Mouse (Mus musculus): ENCODE data around the gene Msl1.

The Msl1 gene

DNA sequence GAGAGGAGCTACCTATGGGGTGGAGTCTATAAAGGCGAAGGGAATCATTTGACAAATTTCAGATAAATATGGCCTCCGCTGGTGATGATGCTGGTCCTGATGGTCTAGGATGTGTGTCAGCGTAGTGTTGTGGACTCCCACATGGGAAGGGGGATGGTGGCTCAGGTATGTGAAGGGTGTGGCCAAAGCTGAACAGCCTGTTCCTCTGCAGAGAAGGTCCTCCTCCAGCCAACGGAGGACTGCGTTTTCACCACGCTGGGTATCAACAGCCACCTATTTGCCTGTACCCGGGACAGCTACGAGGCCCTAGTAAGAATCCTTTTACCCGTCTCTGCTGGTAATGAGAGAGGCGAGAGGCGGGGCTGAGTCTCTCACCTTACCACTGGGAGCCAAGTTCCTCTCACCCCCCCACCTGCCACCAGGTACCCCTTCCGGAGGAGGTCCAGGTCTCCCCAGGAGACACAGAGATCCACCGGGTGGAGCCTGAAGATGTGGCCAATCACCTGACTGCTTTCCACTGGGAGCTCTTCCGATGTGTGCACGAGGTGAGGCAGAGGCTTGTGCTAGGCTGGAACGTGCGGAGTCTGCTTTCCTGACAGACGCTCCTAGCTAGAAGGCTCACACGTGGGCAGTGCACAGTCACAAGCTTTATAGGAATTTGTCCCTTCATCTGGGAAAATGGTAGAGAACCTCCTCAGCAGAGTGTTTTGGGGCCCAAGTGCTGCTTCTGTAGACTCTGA lies 51.7 kb downstream of the Msl1 start:
- DNase-seq: no peak

DNA sequence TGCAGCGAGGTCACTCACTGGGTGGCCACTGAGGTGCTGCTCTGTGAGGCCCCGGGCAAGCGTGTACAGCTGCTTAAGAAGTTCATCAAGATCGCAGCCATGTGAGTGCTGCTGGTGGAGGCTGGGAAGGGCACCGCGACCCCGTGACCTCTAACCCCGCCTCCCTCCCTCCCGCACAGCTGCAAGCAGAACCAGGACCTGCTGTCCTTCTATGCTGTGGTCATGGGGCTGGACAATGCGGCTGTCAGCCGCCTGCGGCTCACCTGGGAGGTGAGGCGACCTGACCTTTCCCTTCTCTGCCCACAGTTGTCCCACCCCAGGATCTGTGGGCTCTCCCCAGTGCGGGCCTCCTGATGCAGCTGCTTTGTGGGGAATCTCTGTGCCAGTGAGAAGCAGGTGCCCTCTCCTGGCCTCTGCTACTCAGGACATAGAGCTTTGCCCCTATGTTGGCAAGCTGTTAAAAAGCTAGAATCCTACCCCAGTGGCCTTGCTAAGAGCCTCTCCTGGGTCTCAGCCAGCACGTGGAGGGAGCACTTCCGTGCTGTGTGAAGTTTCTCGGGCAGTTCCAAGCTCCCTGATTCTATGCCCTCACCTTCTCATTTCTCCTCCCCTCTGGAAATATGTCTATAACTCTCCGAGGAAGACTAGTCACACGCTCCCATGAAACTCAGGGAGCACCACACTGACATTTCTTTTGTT lies 54.0 kb downstream of the Msl1 start:
- DNase-seq: no peak

DNA sequence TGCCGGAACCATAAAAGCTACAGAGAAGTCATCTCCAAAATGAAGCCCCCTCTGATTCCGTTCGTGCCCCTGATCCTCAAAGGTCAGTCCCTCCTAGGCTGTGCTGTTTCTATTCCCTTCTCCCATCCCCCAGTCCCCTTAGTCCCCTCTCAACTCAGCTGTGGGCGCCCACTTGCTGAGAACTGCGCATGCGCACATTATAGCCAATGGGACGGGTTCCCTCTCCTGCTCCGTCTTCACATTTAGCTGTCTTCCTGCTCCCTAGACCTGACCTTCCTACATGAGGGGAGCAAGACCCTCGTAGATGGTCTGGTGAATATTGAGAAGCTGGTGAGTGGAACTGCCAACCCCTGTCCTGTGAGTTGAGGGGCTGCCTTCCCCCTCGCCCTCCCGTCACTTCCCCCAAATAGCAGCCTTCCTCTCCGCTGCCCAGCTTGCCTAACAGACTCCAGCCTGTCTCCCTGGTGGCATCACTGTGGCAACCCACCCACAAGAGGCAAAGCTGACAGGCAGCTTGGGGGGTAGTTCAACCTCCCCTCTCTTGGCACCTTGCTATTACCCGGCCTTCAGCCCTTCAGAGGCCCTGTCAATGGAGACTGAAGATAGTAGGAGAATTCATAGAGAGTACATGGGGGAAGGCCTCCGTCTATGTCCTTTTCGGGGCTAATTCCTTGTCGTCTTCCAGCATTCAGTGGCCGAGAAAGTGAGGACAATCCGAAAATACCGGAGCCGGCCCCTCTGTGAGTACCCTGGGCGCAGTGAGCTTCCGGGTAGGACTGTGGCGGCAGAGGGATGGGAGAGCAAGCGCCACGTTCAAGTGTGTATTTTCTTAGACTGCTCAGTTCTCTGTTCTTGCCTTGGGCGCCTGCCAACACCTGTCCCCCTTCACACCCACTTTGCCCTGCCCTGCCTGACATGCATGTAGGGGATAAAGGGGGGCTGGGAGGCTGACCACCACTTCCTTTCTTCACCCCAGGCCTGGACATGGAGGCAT lies 55.1 kb downstream of the Msl1 start:
- no peak for DNase-seq

DNA sequence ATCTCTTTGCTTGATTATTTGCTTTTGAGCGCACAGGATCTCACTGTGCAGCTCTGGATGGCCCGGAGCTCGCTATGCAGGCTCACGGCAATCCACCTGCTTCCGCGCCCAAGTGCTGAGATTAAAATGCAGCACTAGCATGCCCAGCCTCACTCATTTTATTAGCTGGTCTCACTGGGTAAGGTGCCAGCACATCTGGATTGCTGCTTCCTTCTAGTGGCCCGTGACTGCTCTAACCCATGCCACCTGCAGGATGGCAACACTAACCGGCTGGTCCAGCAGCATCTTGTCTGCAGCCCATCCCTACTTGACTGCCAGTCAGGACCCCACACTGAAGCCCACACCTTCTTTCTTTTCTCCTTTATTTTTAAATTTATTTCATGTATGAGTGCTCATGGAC lies 58.8 kb downstream of the Msl1 start:
- DNase-seq: no peak

DNA sequence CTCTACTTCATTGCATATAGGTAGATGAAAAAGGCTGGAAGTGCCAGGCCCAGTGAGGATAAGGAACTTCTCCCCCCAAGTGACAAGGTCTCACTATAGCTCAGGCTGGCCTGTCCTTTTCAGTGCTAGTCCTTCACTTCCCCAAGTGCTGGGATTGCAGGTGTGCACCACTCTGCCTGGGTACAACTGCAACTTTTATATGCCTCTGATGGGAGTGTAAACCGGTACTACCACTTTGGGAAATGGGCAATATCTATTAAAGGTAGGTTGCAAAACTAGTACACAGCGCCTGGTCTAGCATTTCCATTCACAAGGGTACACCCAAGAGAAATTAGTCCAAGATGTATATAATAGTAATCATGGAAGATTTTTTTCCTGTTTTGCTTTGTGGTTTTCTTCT lies 59.3 kb downstream of the Msl1 start:
- DNase-seq: no peak
